Mouse (Mus musculus): ENCODE measurements around the gene Ywhaq.

Gene Ywhaq

DNA sequence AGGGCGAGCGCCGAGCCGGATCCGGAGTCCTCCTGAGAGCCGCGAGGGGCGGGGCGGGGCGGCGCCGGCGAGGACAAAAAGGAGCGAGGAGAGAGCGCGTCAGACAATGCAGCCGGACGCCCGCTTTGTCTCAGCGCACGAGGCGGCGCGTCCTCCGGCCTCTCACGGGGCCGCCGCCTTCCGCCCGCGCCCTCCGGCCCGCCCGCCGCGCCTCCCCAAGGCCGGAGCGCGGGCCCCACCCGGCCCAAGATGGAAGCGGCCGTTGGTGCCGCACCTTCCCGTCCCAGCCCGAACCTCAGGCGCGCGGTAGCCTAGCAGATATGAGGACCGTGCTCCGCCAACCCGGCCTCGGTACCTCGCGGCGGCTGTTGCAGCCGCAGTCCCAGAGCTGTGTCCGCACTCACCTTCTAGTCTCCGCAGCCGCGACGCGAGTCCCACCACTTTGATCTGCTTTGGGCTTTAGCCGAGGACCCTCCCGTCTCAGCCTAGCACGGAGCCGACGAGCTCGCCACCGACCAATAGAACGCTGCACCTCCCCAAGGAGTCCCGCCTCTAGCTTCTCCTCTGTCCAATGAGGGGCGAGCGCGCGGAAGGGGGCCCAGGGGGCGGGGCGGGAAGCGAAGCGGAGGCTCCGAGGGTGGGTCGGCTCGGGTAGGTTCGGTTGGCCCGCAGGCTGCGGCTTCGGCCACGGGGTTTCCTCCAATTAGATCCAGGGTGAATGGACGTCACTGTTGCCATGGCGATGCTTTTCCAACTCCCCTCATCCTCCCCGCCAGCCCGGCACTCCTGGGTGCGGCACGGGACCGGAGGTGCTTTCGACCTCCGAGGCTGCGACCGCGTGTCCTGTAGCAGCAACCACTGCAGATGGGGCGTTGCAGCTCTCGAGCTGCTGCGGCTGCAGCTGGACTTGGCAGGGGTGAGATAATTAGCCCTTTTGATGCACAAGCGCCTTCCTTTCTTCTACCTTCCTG, at the start of gene Ywhaq:
Ywhaq (minus strand) TSS at position 538 of the 971 bp plus-strand sequence.
- DNase-seq (ENCODE audit: low read depth in 1 of 2, low spot score in 2 of 2): peak; percentile 70 to 80

DNA sequence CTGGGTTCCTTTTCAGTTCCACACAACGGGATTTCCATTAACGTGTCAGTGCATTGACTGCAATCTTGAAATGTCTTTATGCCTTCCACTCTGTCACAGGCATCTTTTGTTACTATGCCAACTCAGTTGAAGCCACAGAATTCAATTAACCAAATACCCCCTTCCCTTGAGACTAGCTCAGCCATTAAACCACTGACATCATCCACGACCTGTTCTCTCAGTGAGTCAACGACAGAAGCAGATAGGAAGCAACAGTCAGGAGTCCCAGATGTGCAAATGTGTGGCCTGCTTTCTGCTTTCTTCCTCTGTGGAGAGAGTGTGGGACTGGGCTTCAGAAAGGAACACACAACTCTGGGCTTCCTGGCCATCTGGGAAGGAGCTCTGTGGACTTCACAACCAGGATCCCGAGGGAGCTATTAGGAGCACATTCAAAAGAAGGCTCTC, 46.0 kb upstream of the Ywhaq start:
- no peak for DNase-seq (ENCODE audit: low read depth in 1 of 2, low spot score in 2 of 2)

DNA sequence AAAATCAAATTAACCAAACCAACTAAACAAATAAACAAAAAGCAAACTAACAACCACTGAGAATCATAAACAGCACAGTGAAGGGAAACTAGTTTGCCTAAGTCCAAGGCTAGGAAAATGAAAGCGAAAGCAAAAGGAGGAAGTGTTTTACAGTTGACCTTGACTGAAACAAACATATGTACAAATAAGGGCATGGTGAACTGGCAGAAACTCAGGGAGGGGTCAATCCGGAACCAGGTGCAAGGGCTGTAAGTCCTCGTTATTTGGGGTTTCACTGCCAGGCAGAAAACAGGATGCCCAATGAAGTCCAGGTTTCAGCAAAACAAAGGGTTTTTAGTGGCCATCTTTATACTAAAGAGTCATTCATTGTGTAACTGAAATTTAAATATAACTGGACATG, 45.2 kb upstream of the Ywhaq start:
- DNase-seq (ENCODE audit: low read depth in 1 of 2, low spot score in 2 of 2): peak; percentile 6 to 14

GRCm38 (mm10) chr12:21459681-21460080, 42.2 kb upstream of the Ywhaq start:
- no peak for DNase-seq (ENCODE audit: low read depth in 1 of 2, low spot score in 2 of 2)

- no peak for DNase-seq (ENCODE audit: low read depth in 1 of 2, low spot score in 2 of 2)
These were observed 38.6 kb upstream of the Ywhaq start for GRCm38 (mm10) chr12:21456021-21456420.

- DNase-seq (ENCODE audit: low read depth in 1 of 2, low spot score in 2 of 2): no peak
These were observed 34.3 kb upstream of the Ywhaq start for GRCm38 (mm10) chr12:21451752-21452151.

- no peak for DNase-seq (ENCODE audit: low read depth in 1 of 2, low spot score in 2 of 2)
These were observed 33.9 kb upstream of the Ywhaq start for GRCm38 (mm10) chr12:21451351-21451750.

GRCm38 (mm10) chr12:21443783-21444182, 26.3 kb upstream of the Ywhaq start:
- no peak for DNase-seq (ENCODE audit: low read depth in 1 of 2, low spot score in 2 of 2)

GRCm38 (mm10) chr12:21441870-21442269, 24.4 kb upstream of the Ywhaq start:
- DNase-seq (ENCODE audit: low read depth in 1 of 2, low spot score in 2 of 2): no peak

GRCm38 (mm10) chr12:21439428-21439827, 22.0 kb upstream of the Ywhaq start:
- DNase-seq (ENCODE audit: low read depth in 1 of 2, low spot score in 2 of 2): no peak

GRCm38 (mm10) chr12:21438750-21439394, 21.4 kb upstream of the Ywhaq start:
- no peak for DNase-seq (ENCODE audit: low read depth in 1 of 2, low spot score in 2 of 2)

GRCm38 (mm10) chr12:21438294-21438693, 20.9 kb upstream of the Ywhaq start:
- DNase-seq (ENCODE audit: low read depth in 1 of 2, low spot score in 2 of 2): no peak

DNA sequence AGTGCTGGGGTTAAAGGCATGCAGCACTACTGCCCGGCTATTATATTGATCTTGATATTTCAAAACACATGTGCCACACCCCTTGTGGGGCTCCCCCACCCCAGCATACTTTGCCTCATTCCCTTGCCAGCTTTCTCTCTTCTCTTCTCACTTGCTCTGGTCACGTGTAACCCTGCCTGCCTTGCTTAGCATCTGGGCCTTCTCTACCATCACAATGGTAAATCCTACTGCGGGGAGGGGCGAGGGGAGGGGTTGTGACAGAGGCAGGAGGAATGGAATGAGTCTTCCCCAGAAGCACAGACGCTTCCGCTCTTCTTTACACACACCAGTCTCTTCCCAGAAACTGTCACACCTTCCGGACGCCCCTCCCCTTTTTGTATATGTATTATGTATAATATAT, 14.5 kb upstream of the Ywhaq start:
- no peak for DNase-seq (ENCODE audit: low read depth in 1 of 2, low spot score in 2 of 2)

DNA sequence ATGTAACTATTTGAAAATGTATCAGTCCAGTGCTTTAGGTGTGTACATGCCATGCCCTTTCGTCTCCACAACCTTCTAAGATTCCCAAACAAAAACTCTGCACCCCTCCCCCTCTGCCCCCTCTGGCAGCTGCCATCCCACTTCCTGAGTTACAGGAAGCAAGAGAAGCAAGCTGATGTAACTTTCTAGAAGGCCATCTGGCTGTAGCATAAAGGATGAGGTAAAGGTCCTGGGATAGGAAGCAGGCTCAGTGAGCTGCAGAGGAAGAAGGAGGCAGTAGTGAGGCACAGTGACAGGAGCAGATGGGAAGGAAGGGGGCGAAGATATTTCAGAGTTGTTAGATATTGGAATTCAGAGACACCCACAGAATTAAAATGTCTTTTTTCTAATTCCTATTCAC, 13.6 kb upstream of the Ywhaq start:
- DNase-seq (ENCODE audit: low read depth in 1 of 2, low spot score in 2 of 2): no peak

DNA sequence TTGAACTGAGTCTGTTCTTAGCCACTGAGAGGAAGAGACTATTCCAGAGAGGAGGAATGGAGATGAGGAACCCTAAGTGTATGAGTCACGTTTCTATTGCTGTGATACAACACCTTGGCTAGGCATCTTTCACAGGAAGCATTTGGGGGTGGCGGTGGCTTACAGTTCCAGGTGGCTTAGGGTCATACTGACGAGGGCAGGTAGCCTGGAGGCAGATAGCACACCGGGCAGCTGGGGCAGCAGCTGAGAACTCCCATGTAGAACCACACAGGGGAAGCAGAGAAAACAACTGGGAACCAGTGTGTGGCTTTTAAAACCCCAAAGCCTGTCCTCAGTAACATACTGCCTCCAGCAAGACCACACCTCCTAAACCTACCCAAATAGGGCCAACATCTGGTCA, 12.7 kb upstream of the Ywhaq start:
- DNase-seq (ENCODE audit: low read depth in 1 of 2, low spot score in 2 of 2): no peak

GRCm38 (mm10) chr12:21429021-21429420, 11.6 kb upstream of the Ywhaq start:
- no peak for DNase-seq (ENCODE audit: low read depth in 1 of 2, low spot score in 2 of 2)

GRCm38 (mm10) chr12:21426065-21426940, 8.9 kb upstream of the Ywhaq start:
- no peak for DNase-seq (ENCODE audit: low read depth in 1 of 2, low spot score in 2 of 2)

DNA sequence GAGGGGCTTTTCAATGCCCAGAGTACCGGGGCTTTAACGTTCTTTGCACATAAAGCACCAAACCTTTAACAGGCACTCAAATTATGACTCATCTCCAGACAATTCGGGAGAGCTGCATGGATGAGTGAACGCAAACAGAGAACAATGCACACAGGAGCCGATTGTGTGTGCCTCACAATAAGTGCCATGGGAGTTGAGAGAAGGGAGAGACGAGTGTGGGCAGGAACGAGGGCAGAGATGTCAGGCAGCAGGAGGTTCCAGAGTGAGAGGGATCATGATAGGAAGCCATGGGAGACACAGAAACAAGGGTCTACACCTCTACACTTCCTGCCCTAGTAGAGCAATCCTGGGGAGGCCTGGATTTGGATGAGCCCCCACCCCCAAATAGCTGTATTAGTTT, 7.2 kb upstream of the Ywhaq start:
- no peak for DNase-seq (ENCODE audit: low read depth in 1 of 2, low spot score in 2 of 2)

DNA sequence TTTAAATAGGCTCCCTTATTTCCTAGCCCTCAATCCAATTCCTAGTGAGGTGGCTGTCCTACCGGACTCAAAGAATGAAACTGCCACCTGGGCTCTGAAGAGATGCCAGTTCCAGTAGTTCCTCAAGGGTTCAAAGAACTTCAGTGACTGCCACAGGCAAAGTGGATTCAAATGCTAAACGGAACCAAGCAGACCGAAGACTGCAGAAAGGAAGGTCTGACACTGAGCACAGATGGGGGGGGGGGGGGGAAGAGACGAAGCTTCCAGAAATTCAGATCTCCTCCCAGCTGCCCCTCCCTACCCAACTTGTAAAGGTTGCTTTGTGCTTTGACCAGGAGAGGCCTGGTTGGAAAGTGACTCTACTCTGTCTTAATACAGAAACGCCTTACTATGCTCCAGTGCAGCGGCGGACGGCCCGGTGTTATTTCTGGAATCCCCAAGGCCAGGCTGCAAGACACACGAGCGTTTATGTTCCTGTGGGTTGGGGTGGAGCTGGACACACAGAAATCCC, 1.2 kb upstream of the Ywhaq start:
- DNase-seq (ENCODE audit: low read depth in 1 of 2, low spot score in 2 of 2): no peak

GRCm38 (mm10) chr12:21418083-21418482, 646 bp upstream of the Ywhaq start:
- DNase-seq (ENCODE audit: low read depth in 1 of 2, low spot score in 2 of 2): no peak

DNA sequence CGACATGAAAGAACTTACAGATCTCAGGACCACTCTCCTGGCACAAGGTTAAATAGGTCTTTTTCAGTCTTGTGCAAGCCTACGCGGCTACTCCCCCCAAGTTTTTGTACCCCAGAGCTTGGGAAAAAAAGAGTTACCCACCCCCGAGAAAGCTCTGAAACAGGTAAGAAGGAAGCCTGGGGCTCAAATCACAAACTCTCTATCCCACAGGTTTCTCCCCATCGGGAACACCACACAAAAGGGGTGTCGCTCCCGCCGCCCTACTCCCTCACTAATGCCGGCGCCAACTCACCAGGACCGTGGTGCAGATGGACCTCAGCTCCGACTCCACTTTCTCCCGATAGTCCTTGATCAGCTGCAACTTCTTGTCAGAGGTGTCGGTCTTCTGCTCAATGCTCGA, 931 bp downstream of the Ywhaq start:
- no peak for DNase-seq (ENCODE audit: low read depth in 1 of 2, low spot score in 2 of 2)
